Mouse (Mus musculus) liver, postnatal 0 days (tissue): ENCODE measurements at regions not wholly inside any gene's neighbourhood (a gene's known extent, or its start where the extent isn't known, plus 50 kb on each side); places are given as distances from the start of the nearest gene placed in this dataset.

Experiments
- ATAC-seq: fragments of 200-750 bp; cut with Nextera tagmentation; 2 replicates; pipeline ENCODE4 v1.8.0; 2017; ENCODE audit warnings: mild to moderate bottlenecking, moderate library complexity
- DNase-seq: peaks from one replicate; pipeline ENCODE4 v3.0.0-alpha.2; 2016
- H3K27ac ChIP-seq: fragments of 300-500 bp; sonication (generic); 2 replicates; pipeline ENCODE4 v1.5.1; 2014; ENCODE audit warnings: antibody characterized with exemption, moderate library complexity, mild to moderate bottlenecking, low read depth
- H3K27me3 ChIP-seq: fragments of 300-500 bp; sonication (generic); 2 replicates; pipeline ENCODE4 v1.6.1; 2014; ENCODE audit warnings: low read length, control low read depth, mixed read lengths; ENCODE audit not compliant: insufficient read depth
- H3K36me3 ChIP-seq: fragments of 300-500 bp; sonication (generic); replicated peaks from 2 replicates; pipeline ENCODE4 v1.6.1; 2014; ENCODE audit warnings: mild to moderate bottlenecking, control low read depth, low read length, moderate library complexity, mixed read lengths; ENCODE audit not compliant: insufficient read depth
- H3K4me1 ChIP-seq: fragments of 300-500 bp; sonication (generic); 2 replicates; pipeline ENCODE4 v1.6.1; 2014; ENCODE audit warnings: antibody characterized with exemption, mild to moderate bottlenecking, control low read depth; ENCODE audit not compliant: insufficient read depth
- H3K4me2 ChIP-seq: fragments of 300-500 bp; sonication (generic); 2 replicates; pipeline ENCODE4 v1.6.1; 2014; ENCODE audit warnings: low read depth, mild to moderate bottlenecking, low read length, moderate library complexity, mixed read lengths
- H3K4me3 ChIP-seq: fragments of 300-500 bp; sonication (generic); 2 replicates; pipeline ENCODE4 v1.5.1; 2014; ENCODE audit warnings: low read depth, low read length
- H3K9ac ChIP-seq: fragments of 300-500 bp; sonication (generic); replicated peaks from 2 replicates; pipeline ENCODE4 v1.6.1; 2014; ENCODE audit warnings: mild to moderate bottlenecking, moderate library complexity
- H3K9me3 ChIP-seq: fragments of 300-500 bp; sonication (generic); 2 replicates; pipeline ENCODE4 v1.6.1; 2016; ENCODE audit warnings: mild to moderate bottlenecking, control low read depth, low read length, mixed read lengths
- CTCF ChIP-seq: sonication (generic); IDR thresholded peaks from 2 replicates; pipeline ENCODE4 v1.5.1; 2016; ENCODE audit warnings: antibody characterized with exemption, low read depth
- EP300 ChIP-seq: IDR thresholded peaks from 2 replicates; pipeline ENCODE4 v1.6.1; 2016; ENCODE audit warnings: antibody characterized with exemption, low read depth, mild to moderate bottlenecking
- WGBS: fragments of 180-500 bp; shearing (Covaris S2); extraction: QIAGEN DNeasy Blood & Tissue Kit; methylation state at CpG from one replicate; pipeline ENCODE4 v1.1.7; 2014; ENCODE audit not compliant: insufficient replicate concordance; 5-methylcytosine and 5-hydroxymethylcytosine counted together

DNA sequence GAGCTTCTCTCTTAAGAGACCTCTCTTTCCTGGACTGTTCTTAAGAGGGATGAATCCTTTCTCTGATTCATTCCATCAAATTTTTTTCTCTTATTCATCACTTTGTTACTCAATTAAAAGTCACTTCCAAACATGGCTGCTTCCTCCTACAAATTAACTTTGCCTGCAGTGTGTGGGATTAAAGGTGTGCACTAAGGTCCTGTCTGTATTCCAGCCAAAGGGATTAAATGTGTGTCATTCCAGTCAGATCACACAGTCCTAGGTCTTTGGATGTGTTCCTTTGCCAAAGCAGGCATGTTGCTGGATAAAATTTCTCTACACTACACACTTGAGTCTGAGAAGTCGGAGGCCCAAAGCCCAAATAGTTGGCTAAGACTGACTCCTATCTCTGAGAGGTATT lies 204.0 kb downstream of the Nfkbiz start:
- Histone ChIP-seq H3K36me3 (no peaks in the 10 kb centered on the region), H3K4me1 (no peaks in the 10 kb centered on the region), H3K9me3 (no peaks in the 10 kb centered on the region), H3K27ac (no peak overlapping the region), H3K27me3 (no peaks in the 10 kb centered on the region), H3K4me3 (no peak overlapping the region), H3K4me2 (no peak overlapping the region), H3K9ac (no peak overlapping the region)
- WGBS = 55% methylated on average over 1 of the region's 1 CpGs
- TF ChIP-seq CTCF (no peak), EP300 (no peak)
- DNase-seq (no peak), ATAC-seq (no peak)

DNA sequence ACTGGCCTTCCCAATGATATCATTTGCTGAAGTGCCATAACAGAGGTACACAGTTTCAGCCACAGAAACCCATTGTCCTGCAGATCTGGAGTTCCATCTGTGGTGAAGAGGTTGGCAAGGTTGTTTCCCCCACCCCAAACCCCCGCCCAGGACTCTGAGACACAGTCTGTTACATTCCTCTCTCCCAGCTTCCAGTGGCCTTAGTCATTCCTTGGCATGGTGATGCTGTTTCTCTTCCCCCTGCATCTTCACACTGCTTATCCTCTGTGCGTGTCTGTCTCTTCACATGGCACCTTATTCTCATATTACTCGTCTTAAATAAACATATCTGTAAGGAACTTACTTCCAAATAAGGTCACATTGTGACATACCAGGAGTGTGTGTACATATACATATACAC lies 206.5 kb downstream of the Nfkbiz start:
- Histone ChIP-seq H3K27ac (no peak overlapping the region), H3K4me3 (no peak overlapping the region), H3K9ac (no peak overlapping the region), H3K9me3 (no peaks in the 10 kb centered on the region), H3K4me2 (no peak overlapping the region), H3K27me3 (no peaks in the 10 kb centered on the region), H3K36me3 (no peaks in the 10 kb centered on the region), H3K4me1 (no peaks in the 10 kb centered on the region)
- ATAC-seq (no peak), DNase-seq (no peak)
- TF ChIP-seq EP300 = no peak
- TF ChIP-seq CTCF = no peak
- 71% methylated on average over 3 of the region's 3 CpGs for WGBS

DNA sequence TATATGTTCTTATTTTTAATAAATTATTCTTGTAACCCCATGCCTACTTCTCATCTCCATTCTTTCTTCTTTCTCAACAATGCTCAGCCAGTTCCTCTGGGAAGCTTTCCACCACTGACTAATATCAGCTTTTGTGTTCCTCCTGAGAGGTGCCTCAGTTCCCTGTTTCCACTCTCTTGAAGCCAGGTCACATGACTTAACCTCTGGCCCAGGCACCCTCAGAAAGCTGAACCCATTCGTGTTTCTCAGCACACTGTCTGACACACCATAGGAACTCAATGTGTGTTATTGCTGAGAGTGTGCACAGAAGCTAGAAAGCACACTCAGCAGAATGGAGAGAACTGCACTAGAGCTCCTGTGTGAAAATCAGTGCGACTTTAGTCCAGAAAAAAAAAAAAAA lies 207.1 kb downstream of the Nfkbiz start:
- no peaks in the 10 kb centered on the region for H3K4me1 ChIP-seq
- no peaks in the 10 kb centered on the region for H3K36me3 ChIP-seq
- H3K9me3 ChIP-seq = no peaks in the 10 kb centered on the region
- WGBS = 52% methylated on average over 2 of the region's 2 CpGs
- no peak overlapping the region for H3K27ac ChIP-seq
- H3K27me3 ChIP-seq = no peaks in the 10 kb centered on the region
- no peak overlapping the region for H3K4me2 ChIP-seq
- H3K9ac ChIP-seq = no peak overlapping the region
- no peak overlapping the region for H3K4me3 ChIP-seq
- ATAC-seq = no peak
- no peak for DNase-seq
- TF ChIP-seq CTCF (no peak), EP300 (no peak)

DNA sequence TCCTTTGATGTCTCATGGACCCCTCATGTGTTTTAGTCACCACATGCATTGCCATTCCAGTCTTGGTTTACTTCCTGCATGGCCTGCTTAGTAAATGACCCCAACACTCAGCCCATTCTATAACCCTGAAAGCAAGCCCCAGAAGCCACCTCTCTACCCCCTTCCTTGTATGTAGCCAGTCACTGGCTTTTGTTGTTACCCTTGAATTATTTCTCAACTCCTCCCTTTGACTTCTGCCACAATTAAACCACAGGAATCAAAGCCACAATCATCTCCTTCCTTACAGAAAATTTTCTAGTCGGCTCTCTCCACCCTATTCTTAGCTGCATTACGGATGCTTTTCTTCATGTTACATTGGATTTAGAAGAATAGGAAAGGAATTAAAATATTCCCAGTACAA lies 207.7 kb downstream of the Nfkbiz start:
- Histone ChIP-seq H3K27me3 (no peaks in the 10 kb centered on the region), H3K4me3 (no peak overlapping the region), H3K27ac (no peak overlapping the region), H3K9me3 (no peaks in the 10 kb centered on the region), H3K4me1 (no peaks in the 10 kb centered on the region), H3K36me3 (no peaks in the 10 kb centered on the region), H3K9ac (no peak overlapping the region), H3K4me2 (no peak overlapping the region)
- no peak for TF ChIP-seq CTCF
- TF ChIP-seq EP300 = no peak
- ATAC-seq = no peak
- WGBS = 71% methylated on average over 2 of the region's 2 CpGs
- DNase-seq = no peak

DNA sequence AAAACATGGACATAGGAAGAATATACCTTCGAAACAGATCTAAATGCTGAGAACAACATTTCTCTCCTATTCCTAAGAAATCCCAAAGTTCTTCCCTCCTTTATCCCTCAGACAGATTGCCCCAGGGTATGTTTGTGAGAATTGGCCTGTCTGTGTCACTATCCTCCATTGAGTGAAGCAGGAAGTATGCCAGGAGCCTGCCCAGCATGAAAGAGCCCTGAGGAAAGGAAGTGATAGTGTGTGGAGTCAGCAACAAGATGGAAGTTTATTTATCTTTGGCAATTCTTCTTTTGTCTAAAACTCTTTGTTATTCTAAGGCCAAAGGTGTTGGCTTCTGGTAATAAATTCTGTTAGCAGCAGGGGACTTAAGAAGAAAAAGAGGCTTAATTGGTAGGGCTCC lies 211.2 kb downstream of the Nfkbiz start:
- Histone ChIP-seq H3K9me3 (no peaks in the 10 kb centered on the region), H3K4me3 (no peak overlapping the region), H3K27me3 (no peaks in the 10 kb centered on the region), H3K4me1 (no peaks in the 10 kb centered on the region), H3K27ac (no peak overlapping the region), H3K36me3 (no peaks in the 10 kb centered on the region), H3K9ac (no peak overlapping the region), H3K4me2 (no peak overlapping the region)
- DNase-seq = no peak
- 82% methylated on average over 1 of the region's 1 CpGs for WGBS
- TF ChIP-seq EP300 = no peak
- no peak for TF ChIP-seq CTCF
- no peak for ATAC-seq

DNA sequence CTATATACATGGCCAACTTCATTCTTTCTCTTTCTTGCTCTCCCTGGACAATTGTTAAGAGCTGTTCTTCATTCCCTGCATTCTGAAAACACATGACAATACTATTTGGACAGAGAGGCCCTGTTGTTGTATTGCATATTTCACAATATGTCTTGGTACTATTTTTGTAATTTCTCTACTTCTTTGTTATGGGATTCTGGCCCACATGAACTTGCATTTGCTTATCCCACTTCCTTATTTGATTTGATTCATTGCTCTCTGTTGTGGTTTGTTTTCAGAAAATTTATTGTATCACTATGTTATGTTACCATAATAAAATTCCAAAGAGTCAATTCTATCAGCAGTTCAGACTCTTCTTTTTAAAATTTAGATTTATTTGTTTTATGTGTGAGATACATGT lies 215.3 kb downstream of the Nfkbiz start:
- H3K4me1 ChIP-seq = no peaks in the 10 kb centered on the region
- DNase-seq = no peak
- H3K27ac ChIP-seq = no peak overlapping the region
- no peaks in the 10 kb centered on the region for H3K27me3 ChIP-seq
- H3K9ac ChIP-seq = no peak overlapping the region
- TF ChIP-seq EP300 (no peak), CTCF (no peak)
- H3K9me3 ChIP-seq = no peaks in the 10 kb centered on the region
- ATAC-seq = no peak
- no peaks in the 10 kb centered on the region for H3K36me3 ChIP-seq
- no peak overlapping the region for H3K4me2 ChIP-seq
- no peak overlapping the region for H3K4me3 ChIP-seq

DNA sequence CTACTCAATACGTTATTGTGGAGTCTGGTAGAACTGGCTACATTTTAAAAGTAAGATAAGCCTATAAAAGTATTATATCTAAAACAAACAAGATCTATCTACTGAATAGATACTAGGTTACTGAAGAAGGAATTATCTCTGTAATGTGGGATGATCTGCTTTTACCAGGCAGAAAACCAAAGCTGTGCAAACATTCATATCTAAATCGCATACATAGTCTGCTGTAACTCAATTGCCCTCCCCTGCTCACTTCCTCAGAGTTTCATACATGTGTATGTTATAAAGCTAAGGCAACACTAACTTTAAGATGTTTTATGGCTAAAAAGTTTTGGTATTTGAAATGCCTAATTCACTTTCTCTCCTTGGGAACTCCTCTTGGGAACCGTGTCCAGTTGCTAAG lies 219.0 kb downstream of the Nfkbiz start:
- DNase-seq = no peak
- no peak for TF ChIP-seq CTCF
- TF ChIP-seq EP300 = no peak
- no peak overlapping the region for H3K27ac ChIP-seq
- H3K9me3 ChIP-seq = no peaks in the 10 kb centered on the region
- ATAC-seq = no peak
- H3K4me2 ChIP-seq = no peak overlapping the region
- WGBS = 61% methylated on average over 3 of the region's 3 CpGs
- H3K27me3 ChIP-seq = no peaks in the 10 kb centered on the region
- no peak overlapping the region for H3K4me3 ChIP-seq
- H3K9ac ChIP-seq = no peak overlapping the region
- no peaks in the 10 kb centered on the region for H3K4me1 ChIP-seq
- no peaks in the 10 kb centered on the region for H3K36me3 ChIP-seq
